Mouse (Mus musculus) kidney, adult 2 months (tissue): ENCODE results near the gene Sufu.

ENCODE experiments used
- CTCF ChIP-seq: fragments of 200-500 bp; conservative IDR thresholded peaks from 2 replicates; pipeline ENCODE4 v1.5.1; 2011; ENCODE audit warnings: low read depth, mild to moderate bottlenecking, control low read depth, low read length, moderate library complexity, mixed read lengths; ENCODE audit not compliant: insufficient read depth, insufficient read length
- POLR2A ChIP-seq: fragments of 200-500 bp; IDR thresholded peaks from one replicate; pipeline ENCODE4 v1.6.1; 2011; ENCODE audit warnings: low read depth, low read length, control low read depth

- TF ChIP-seq CTCF: peak; percentile 91
- no peak for TF ChIP-seq POLR2A
These were observed 47.5 kb downstream of the Sufu start for GRCm38 (mm10) chr19:46444209-46444608.
